Mouse (Mus musculus) gastrocnemius, adult 18-20 months (tissue): Measurements from ENCODE around the gene Pex11g. TPM values are rescaled to one million over a fixed set of nuclear protein-coding genes. Genes with fewer than 3 reads are reported as not detected.

Experiments used
- DNase-seq: peaks from one replicate; pipeline ENCODE4 v3.0.0; 2021; ENCODE audit warnings: low spot score
- total RNA-seq, 2 experiments: library from RNA; stranded (reverse); gene quantifications; 2 replicates each; pipeline ENCODE4 v1.2.3; 2021

The Pex11g gene
- total RNA-seq, 2 experiments from 2014 or later, result 1.9 to 3.2 TPM

- DNase-seq, result no peak
These were observed 50.6 kb downstream of the Pex11g start for GRCm38 (mm10) chr8:3416846-3417245.

- no peak for DNase-seq
These were observed 51.8 kb downstream of the Pex11g start for GRCm38 (mm10) chr8:3415661-3416060.

GRCm38 (mm10) chr8:3415259-3415658 is 52.2 kb downstream of the Pex11g start:
- DNase-seq, result no peak

- no peak for DNase-seq
These were observed 52.8 kb downstream of the Pex11g start for GRCm38 (mm10) chr8:3414639-3415190.

GRCm38 (mm10) chr8:3412816-3413215 is 54.7 kb downstream of the Pex11g start:
- DNase-seq, result no peak

- DNase-seq, result peak; percentile 66
These were observed 55.6 kb downstream of the Pex11g start for GRCm38 (mm10) chr8:3411901-3412301.

GRCm38 (mm10) chr8:3411085-3411484 is 56.4 kb downstream of the Pex11g start:
- no peak for DNase-seq

GRCm38 (mm10) chr8:3407417-3407816 is 60.1 kb downstream of the Pex11g start:
- no peak for DNase-seq

Other genes with a start within 250 kb of the Pex11g start
- gene Insr, start 188.1 kb downstream of the Pex11g start, total RNA-seq, result 10 to 100 TPM; 53.7 to 56.4 TPM
- gene A430078G23Rik, start 114.3 kb downstream of the Pex11g start, total RNA-seq, result under 1 TPM in 1 of 2 experiments, not detected in 1; 0.11 TPM
- 10 to 100 TPM in 1 of 2 experiments, 1 to 10 TPM in 1; 8.4 to 10.5 TPM for gene Arhgef18, start 74.7 kb downstream of the Pex11g start, total RNA-seq
- not detected for gene Tex45, start 3.2 kb upstream of the Pex11g start, total RNA-seq
- 10 to 100 TPM; 39.1 to 39.4 TPM for gene Zfp358, start 25.5 kb upstream of the Pex11g start, total RNA-seq
- 10 to 100 TPM; 21.5 to 22.5 TPM for gene Mcoln1, start 32.8 kb upstream of the Pex11g start, total RNA-seq
- 10 to 100 TPM in 1 of 2 experiments, 1 to 10 TPM in 1; 8.0 to 10.0 TPM for gene Pnpla6, start 47.7 kb upstream of the Pex11g start, total RNA-seq
- gene C330021F23Rik, start 100.3 kb upstream of the Pex11g start, total RNA-seq, result not detected
- gene Camsap3, start 119.6 kb upstream of the Pex11g start, total RNA-seq, result under 1 TPM; 0.26 to 0.41 TPM
- gene Xab2, start 153.6 kb upstream of the Pex11g start, total RNA-seq, result 10 to 100 TPM; 10.7 to 11.2 TPM
- gene Pet100, start 153.9 kb upstream of the Pex11g start, total RNA-seq, result 10 to 100 TPM; 84.7 to 91.0 TPM
- not detected for gene Pcp2, start 157.9 kb upstream of the Pex11g start, total RNA-seq
- gene Stxbp2, start 163.3 kb upstream of the Pex11g start, total RNA-seq, result 1 to 10 TPM; 3.6 to 4.8 TPM
- 1 to 10 TPM; 2.0 to 8.4 TPM for gene Retn, start 188.1 kb upstream of the Pex11g start, total RNA-seq
- not detected for gene Mcemp1, start 198.1 kb upstream of the Pex11g start, total RNA-seq
- gene Fcor, start 204.7 kb upstream of the Pex11g start, total RNA-seq, result 1 to 10 TPM in 1 of 2 experiments, under 1 TPM in 1; 0.96 to 1.4 TPM
- 10 to 100 TPM; 18.4 to 21.3 TPM for gene Trappc5, start 208.6 kb upstream of the Pex11g start, total RNA-seq
- gene Fcer2a, start 226.5 kb upstream of the Pex11g start, total RNA-seq, result not detected